Mouse (Mus musculus) left cerebral cortex, postnatal 14 days (tissue): ENCODE results near the gene Gpc3. TPM values are rescaled to one million over a fixed set of nuclear protein-coding genes. Genes with fewer than 3 reads are reported as not detected.

Source experiments
- microRNA-seq, 2 experiments: library from miRNA; unstranded; fragments of <30 nt; microRNA quantifications; one replicate each; pipeline ENCODE4 v1.2.0; 2022
- total RNA-seq, 2 experiments: library from RNA; stranded (reverse); gene quantifications; 2 replicates each; pipeline ENCODE4 v1.2.3; 2021

Gpc3 gene
- total RNA-seq, 2 experiments from 2014 or later = 7.8 to 11.0 TPM

Small RNAs within 50 kb of the gene (microRNA-seq; reads per million reads assigned to microRNA genes)
- gene Mir6384 (0 reads per million in 2 experiments), gene Mir717 (0 reads per million in 2 experiments)

Other genes with a start within 250 kb of the Gpc3 start
- 1 to 10 TPM; 2.9 to 3.2 TPM for gene Ccdc160, start 177.2 kb upstream of the Gpc3 start, total RNA-seq